Mouse (Mus musculus): ENCODE data around the gene Ccnt1.

DNA sequence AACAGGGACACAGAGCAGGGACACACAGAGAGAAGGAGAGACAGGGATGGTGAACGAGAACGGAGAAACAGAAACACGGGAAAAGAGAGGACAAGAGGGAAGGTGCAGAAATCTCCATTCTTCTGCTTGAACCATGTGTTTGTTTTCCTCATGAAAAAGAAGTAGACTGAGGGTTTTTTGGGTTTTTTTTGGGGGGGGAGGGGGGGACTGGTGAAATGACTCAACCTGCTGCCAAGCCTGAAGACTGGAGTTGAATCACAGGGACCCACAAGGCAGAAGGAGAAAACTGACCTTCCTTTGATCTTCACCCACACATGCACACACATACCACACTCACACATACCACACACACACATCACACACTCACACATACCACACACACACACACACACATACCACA, 67.4 kb downstream of the Ccnt1 start:
- TF ChIP-seq CTCF (IDR thresholded peaks at IDR 0.05; ENCODE audit: insufficient read depth, low read depth, low read length) (no peak), POLR2A (IDR thresholded peaks at IDR 0.05; ENCODE audit: insufficient read depth, low read depth, low read length) (no peak)
